Mouse (Mus musculus) B cell, adult 67 days (primary cell): ENCODE data around the gene Grik3. TPM values are rescaled to one million over a fixed set of nuclear protein-coding genes. Genes with fewer than 3 reads are reported as not detected.

ENCODE experiments used
- total RNA-seq, 2 experiments: library from RNA; stranded (reverse); gene quantifications; 4 replicates each; pipeline ENCODE4 v1.2.4; 2023

The Grik3 gene
- total RNA-seq, result not detected

DNA sequence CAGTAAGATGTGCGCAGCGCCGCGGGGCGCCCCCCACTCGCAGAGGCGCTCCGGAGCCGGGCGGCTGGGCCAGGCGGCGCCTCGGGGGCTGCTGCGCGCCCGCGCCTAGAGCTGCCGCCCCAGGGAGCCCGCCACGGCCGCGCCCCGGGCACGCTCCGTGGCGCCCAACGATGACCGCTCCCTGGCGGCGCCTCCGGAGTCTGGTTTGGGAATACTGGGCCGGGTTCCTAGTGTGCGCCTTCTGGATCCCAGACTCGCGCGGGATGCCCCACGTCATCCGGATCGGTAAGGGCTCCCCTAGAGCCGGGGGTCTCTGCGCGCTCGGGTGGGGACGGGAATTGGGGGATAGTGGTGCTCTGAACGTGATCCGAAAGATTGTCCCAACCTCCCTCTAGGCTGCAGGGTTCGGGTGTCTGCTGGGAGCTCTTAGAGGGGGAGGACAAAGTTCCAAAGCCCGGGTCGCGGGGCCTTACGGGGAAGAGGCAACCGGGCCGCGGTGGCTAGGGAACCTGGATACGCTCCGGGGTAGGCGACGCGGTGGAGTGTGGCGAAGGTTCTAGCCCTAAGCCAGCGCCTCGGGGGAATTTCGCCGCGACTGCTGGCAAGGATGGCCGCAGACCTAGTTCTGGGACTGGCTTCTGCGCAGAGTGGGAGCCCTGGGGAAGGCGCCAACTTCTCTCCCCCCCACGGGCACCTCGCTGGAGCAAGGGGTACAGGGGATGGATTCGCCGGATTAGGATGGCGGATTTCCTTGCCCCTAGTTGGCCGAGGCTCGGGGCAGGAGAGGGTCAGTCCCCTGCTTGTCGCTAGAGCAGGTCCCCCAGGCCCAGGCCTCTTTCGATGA lies at the start of gene Grik3:
TSS of gene Grik3 (plus strand) at position 40 of the 844 bp plus-strand sequence.

